Mouse (Mus musculus): ENCODE data around the gene Spp1.

DNA sequence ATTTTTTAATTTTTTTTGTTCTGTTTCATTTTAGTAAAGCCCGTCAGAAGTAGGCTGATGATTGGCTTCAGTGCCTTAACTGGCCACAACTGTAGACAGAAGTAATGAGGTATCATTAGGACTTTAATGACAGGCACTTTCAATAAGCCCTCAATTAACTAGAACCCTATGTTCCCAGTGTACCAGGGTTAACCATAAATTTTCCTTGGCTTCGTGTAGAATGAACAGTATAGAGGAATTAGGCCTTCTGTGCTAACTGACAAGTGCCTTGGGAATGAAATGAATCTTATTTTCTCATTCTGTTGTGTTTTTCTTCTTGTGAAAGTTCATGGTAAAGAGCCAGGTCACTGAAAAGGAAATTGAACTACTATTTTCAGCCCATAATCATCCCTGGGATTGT is 18.9 kb upstream of the Spp1 start:
- TF ChIP-seq POLR2A (IDR thresholded peaks at IDR 0.05; ENCODE audit: control insufficient read depth, low read depth, low read length) (no peak), CTCF (IDR thresholded peaks at IDR 0.05; ENCODE audit: control insufficient read depth, insufficient read depth, insufficient replicate concordance, low read depth, low read length) (no peak)
